Mouse (Mus musculus) myocyte (in vitro differentiated cells): ENCODE results near the gene Actr8. TPM values are rescaled to one million over a fixed set of nuclear protein-coding genes. Genes with fewer than 3 reads are reported as not detected.

Experiments used
- H3K27me3 ChIP-seq: one replicate; pipeline ENCODE4 v1.6.1; 2011; ENCODE audit not compliant: control insufficient read depth, insufficient read depth, insufficient read length
- H3K36me3 ChIP-seq: one replicate; pipeline ENCODE4 v1.6.1; 2011; ENCODE audit not compliant: control insufficient read depth, insufficient read depth
- H3K4me2 ChIP-seq: one replicate; pipeline ENCODE4 v1.6.1; 2011; ENCODE audit warnings: low read depth, control low read depth
- H3K4me3 ChIP-seq: one replicate; pipeline ENCODE4 v1.5.1; 2011; ENCODE audit warnings: mild to moderate bottlenecking, control low read depth, moderate library complexity
- H3K79me2 ChIP-seq: one replicate; pipeline ENCODE4 v1.6.1; 2011; ENCODE audit not compliant: control insufficient read depth, insufficient read depth
- H3ac ChIP-seq: one replicate; pipeline ENCODE4 v1.6.1; 2011; ENCODE audit not compliant: control insufficient read depth, insufficient read length
- CEBPB ChIP-seq: IDR thresholded peaks from 2 replicates; pipeline ENCODE4 v1.6.1; 2011; ENCODE audit warnings: mild to moderate bottlenecking, moderate library complexity; ENCODE audit not compliant: poor library complexity, insufficient read depth, severe bottlenecking
- E2F4 ChIP-seq: IDR thresholded peaks from one replicate; pipeline ENCODE4 v1.6.1; 2011; ENCODE audit warnings: mild to moderate bottlenecking, control low read depth, moderate library complexity; ENCODE audit not compliant: insufficient read depth
- MAX ChIP-seq: IDR thresholded peaks from one replicate; pipeline ENCODE4 v1.6.1; 2011; ENCODE audit warnings: low read depth, mild to moderate bottlenecking, control low read depth
- MYOD1 ChIP-seq, 3 experiments: IDR thresholded peaks; one replicate each; pipeline ENCODE4 v1.6.1; 2011; ENCODE audit warnings: control low read depth in 2 of 3, low read depth in 2 of 3, mild to moderate bottlenecking in 2 of 3, moderate library complexity in 1 of 3; ENCODE audit not compliant: insufficient read length in 2 of 3, control insufficient read depth in 1 of 3
- MYOG ChIP-seq, 3 experiments: IDR thresholded peaks; one replicate each; pipeline ENCODE4 v1.6.1; 2011; ENCODE audit warnings: control low read depth in 2 of 3, low read depth in 2 of 3, mild to moderate bottlenecking in 2 of 3; ENCODE audit not compliant: insufficient read length in 2 of 3, control insufficient read depth in 1 of 3, insufficient read depth in 1 of 3
- POLR2A ChIP-seq: IDR thresholded peaks from one replicate; pipeline ENCODE4 v1.6.1; 2011; ENCODE audit warnings: low read depth, mild to moderate bottlenecking, control low read depth, moderate library complexity; ENCODE audit not compliant: insufficient read length
- POLR2AphosphoS2 ChIP-seq: IDR thresholded peaks from one replicate; pipeline ENCODE4 v1.6.1; 2011; ENCODE audit warnings: low read depth, control low read depth; ENCODE audit not compliant: insufficient read length
- REST ChIP-seq: IDR thresholded peaks from one replicate; pipeline ENCODE4 v1.6.1; 2011; ENCODE audit warnings: mild to moderate bottlenecking, control low read depth, moderate library complexity; ENCODE audit not compliant: insufficient read depth, insufficient read length
- SRF ChIP-seq: IDR thresholded peaks from one replicate; pipeline ENCODE4 v1.6.1; 2011; ENCODE audit warnings: low read depth; ENCODE audit not compliant: control insufficient read depth, insufficient read length
- TCF12 ChIP-seq: IDR thresholded peaks from one replicate; pipeline ENCODE4 v1.6.1; 2011; ENCODE audit warnings: mild to moderate bottlenecking, control low read depth; ENCODE audit not compliant: poor library complexity, insufficient read depth, severe bottlenecking
- TCF3 ChIP-seq: IDR thresholded peaks from one replicate; pipeline ENCODE4 v1.6.1; 2011; ENCODE audit warnings: low read depth, control low read depth; ENCODE audit not compliant: insufficient read length
- USF1 ChIP-seq: IDR thresholded peaks from one replicate; pipeline ENCODE4 v1.6.1; 2011; ENCODE audit warnings: low read depth, mild to moderate bottlenecking, control low read depth, moderate library complexity
- polyA plus RNA-seq: library from polyadenylated mRNA; unstranded; fragments of >200 nt; fragmentation: generic; extraction: Trizol; gene quantifications from one replicate; pipeline ENCODE4 v1.2.1, GENCODE M21; 2012; ENCODE audit warnings: missing spikeins

The Actr8 gene
- polyA plus RNA-seq, 1 experiment: 26.8 TPM

GRCm38 (mm10) chr14:29939600-29940312, 38.4 kb upstream of the Actr8 start:
- Histone ChIP-seq H3K4me3 (no peak overlapping the region), H3K4me2 (no peak overlapping the region), H3ac (no peak overlapping the region), H3K27me3 (no peaks in the 10 kb centered on the region), H3K36me3 (no peaks in the 10 kb centered on the region), H3K79me2 (no peaks in the 10 kb centered on the region)
- TF ChIP-seq MYOD1 (IDR thresholded peaks at IDR 0.05; ENCODE audit: control insufficient read depth in 1 of 3, insufficient read length in 2 of 3, low read depth in 2 of 3) (no peak), POLR2A (no peak), USF1 (no peak), MAX (no peak), POLR2AphosphoS2 (no peak), E2F4 (no peak), CEBPB (no peak), TCF3 (no peak), REST (no peak), MYOG (IDR thresholded peaks at IDR 0.05; ENCODE audit: control insufficient read depth in 1 of 3, insufficient read depth in 1 of 3, insufficient read length in 2 of 3, low read depth in 2 of 3) (no peak), TCF12 (no peak), SRF (no peak)

DNA sequence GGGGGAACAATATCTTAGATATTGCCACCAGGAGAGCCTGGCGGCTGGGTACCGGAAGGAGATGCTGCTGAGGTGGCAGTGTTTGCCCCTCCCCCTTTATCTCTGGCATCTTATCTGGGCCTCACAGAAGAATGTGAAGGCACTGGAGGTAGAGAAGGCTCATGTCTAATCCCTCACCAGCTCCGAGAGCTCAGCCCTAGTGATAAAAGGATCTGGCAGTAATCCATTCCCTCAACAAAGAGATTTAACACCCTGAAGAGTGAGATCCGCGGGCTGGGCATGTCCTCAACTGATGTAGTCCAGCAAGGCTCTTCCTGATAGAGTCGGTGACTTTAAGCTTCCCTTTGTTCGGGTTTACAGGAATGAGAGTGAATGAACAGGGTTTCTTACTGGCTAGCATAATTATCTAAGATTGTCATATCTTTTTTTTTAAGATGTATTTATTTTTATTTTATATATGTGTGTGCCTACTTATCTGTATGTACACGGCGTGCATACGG, 37.8 kb upstream of the Actr8 start:
- Histone ChIP-seq H3K36me3 (no peaks in the 10 kb centered on the region), H3K4me2 (no peak overlapping the region), H3ac (no peak overlapping the region), H3K79me2 (no peaks in the 10 kb centered on the region), H3K27me3 (no peaks in the 10 kb centered on the region), H3K4me3 (no peak overlapping the region)
- TF ChIP-seq CEBPB: no peak
- no peak for TF ChIP-seq MYOG (IDR thresholded peaks at IDR 0.05; ENCODE audit: control insufficient read depth in 1 of 3, insufficient read depth in 1 of 3, insufficient read length in 2 of 3, low read depth in 2 of 3)

DNA sequence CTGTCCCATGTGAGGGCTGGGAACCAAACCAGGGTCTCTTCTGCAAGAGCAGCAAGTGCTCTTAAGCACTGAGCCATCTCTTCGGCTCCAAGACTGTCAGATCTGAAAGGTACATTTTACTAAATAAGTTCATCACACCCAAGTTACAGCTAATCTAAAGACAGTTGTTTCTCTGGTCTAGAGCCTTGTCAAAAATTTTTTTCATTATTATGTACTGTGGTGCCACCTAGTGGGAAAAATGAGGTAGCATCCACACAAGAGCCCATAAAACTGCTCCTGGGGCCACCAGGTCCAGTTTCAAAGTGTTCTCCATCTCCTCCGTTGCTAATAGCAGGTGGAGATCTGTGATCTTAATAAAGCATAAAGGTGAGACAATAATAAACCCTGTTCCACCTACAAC, 37.3 kb upstream of the Actr8 start:
- Histone ChIP-seq H3K79me2 (no peaks in the 10 kb centered on the region), H3ac (no peak overlapping the region), H3K27me3 (peaks cover 3% of the 10 kb centered on the region), H3K4me2 (no peak overlapping the region), H3K4me3 (no peak overlapping the region), H3K36me3 (no peaks in the 10 kb centered on the region)
- TF ChIP-seq MAX (no peak), MYOD1 (IDR thresholded peaks at IDR 0.05; ENCODE audit: control insufficient read depth in 1 of 3, insufficient read length in 2 of 3, low read depth in 2 of 3) (no peak)

- Histone ChIP-seq H3K27me3 (peaks cover 3% of the 10 kb centered on the region), H3K4me3 (no peak overlapping the region), H3K4me2 (no peak overlapping the region), H3K36me3 (no peaks in the 10 kb centered on the region), H3K79me2 (no peaks in the 10 kb centered on the region), H3ac (no peak overlapping the region)
- TF ChIP-seq SRF (no peak), USF1 (no peak), REST (no peak), MYOG (IDR thresholded peaks at IDR 0.05; ENCODE audit: control insufficient read depth in 1 of 3, insufficient read depth in 1 of 3, insufficient read length in 2 of 3, low read depth in 2 of 3) (no peak), TCF3 (no peak), MYOD1 (IDR thresholded peaks at IDR 0.05; ENCODE audit: control insufficient read depth in 1 of 3, insufficient read length in 2 of 3, low read depth in 2 of 3) (no peak), POLR2AphosphoS2 (no peak), MAX (no peak), TCF12 (no peak), E2F4 (no peak), CEBPB (no peak)
Measured at GRCm38 (mm10) chr14:29946761-29947309, 31.3 kb upstream of the Actr8 start.

- Histone ChIP-seq H3K4me3 (no peak overlapping the region), H3ac (no peak overlapping the region), H3K79me2 (no peaks in the 10 kb centered on the region), H3K36me3 (no peaks in the 10 kb centered on the region), H3K4me2 (no peak overlapping the region), H3K27me3 (peaks cover under 1% of the 10 kb centered on the region)
- TF ChIP-seq E2F4: no peak
- no peak for TF ChIP-seq POLR2A
- no peak for TF ChIP-seq USF1
- no peak for TF ChIP-seq TCF12
- no peak for TF ChIP-seq CEBPB
- TF ChIP-seq REST: no peak
- TF ChIP-seq MYOG (IDR thresholded peaks at IDR 0.05; ENCODE audit: control insufficient read depth in 1 of 3, insufficient read depth in 1 of 3, insufficient read length in 2 of 3, low read depth in 2 of 3): no peak
- TF ChIP-seq MYOD1 (IDR thresholded peaks at IDR 0.05; ENCODE audit: control insufficient read depth in 1 of 3, insufficient read length in 2 of 3, low read depth in 2 of 3): no peak
- TF ChIP-seq SRF: no peak
Measured at GRCm38 (mm10) chr14:29950805-29951204, 27.3 kb upstream of the Actr8 start.
